Mouse (Mus musculus) liver, postnatal 0 days (tissue): Measurements from ENCODE around the gene Nxpe2. TPM values are rescaled to one million over a fixed set of nuclear protein-coding genes. Genes with fewer than 3 reads are reported as not detected.
A peak's percentile ranks its signal among the peaks of the same experiment; 100 is the strongest.

Experiments
- ATAC-seq: fragments of 200-750 bp; cut with Nextera tagmentation; 2 replicates; pipeline ENCODE4 v1.8.0; 2017; ENCODE audit warnings: mild to moderate bottlenecking, moderate library complexity
- DNase-seq: peaks from one replicate; pipeline ENCODE4 v3.0.0-alpha.2; 2016
- H3K27ac ChIP-seq: fragments of 300-500 bp; sonication (generic); 2 replicates; pipeline ENCODE4 v1.5.1; 2014; ENCODE audit warnings: antibody characterized with exemption, moderate library complexity, mild to moderate bottlenecking, low read depth
- H3K27me3 ChIP-seq: fragments of 300-500 bp; sonication (generic); 2 replicates; pipeline ENCODE4 v1.6.1; 2014; ENCODE audit warnings: low read length, control low read depth, mixed read lengths; ENCODE audit not compliant: insufficient read depth
- H3K36me3 ChIP-seq: fragments of 300-500 bp; sonication (generic); replicated peaks from 2 replicates; pipeline ENCODE4 v1.6.1; 2014; ENCODE audit warnings: mild to moderate bottlenecking, control low read depth, low read length, moderate library complexity, mixed read lengths; ENCODE audit not compliant: insufficient read depth
- H3K4me1 ChIP-seq: fragments of 300-500 bp; sonication (generic); 2 replicates; pipeline ENCODE4 v1.6.1; 2014; ENCODE audit warnings: antibody characterized with exemption, mild to moderate bottlenecking, control low read depth; ENCODE audit not compliant: insufficient read depth
- H3K4me2 ChIP-seq: fragments of 300-500 bp; sonication (generic); 2 replicates; pipeline ENCODE4 v1.6.1; 2014; ENCODE audit warnings: low read depth, mild to moderate bottlenecking, low read length, moderate library complexity, mixed read lengths
- H3K4me3 ChIP-seq: fragments of 300-500 bp; sonication (generic); 2 replicates; pipeline ENCODE4 v1.5.1; 2014; ENCODE audit warnings: low read depth, low read length
- H3K9ac ChIP-seq: fragments of 300-500 bp; sonication (generic); replicated peaks from 2 replicates; pipeline ENCODE4 v1.6.1; 2014; ENCODE audit warnings: mild to moderate bottlenecking, moderate library complexity
- H3K9me3 ChIP-seq: fragments of 300-500 bp; sonication (generic); 2 replicates; pipeline ENCODE4 v1.6.1; 2016; ENCODE audit warnings: mild to moderate bottlenecking, control low read depth, low read length, mixed read lengths
- CTCF ChIP-seq: sonication (generic); IDR thresholded peaks from 2 replicates; pipeline ENCODE4 v1.5.1; 2016; ENCODE audit warnings: antibody characterized with exemption, low read depth
- EP300 ChIP-seq: IDR thresholded peaks from 2 replicates; pipeline ENCODE4 v1.6.1; 2016; ENCODE audit warnings: antibody characterized with exemption, low read depth, mild to moderate bottlenecking
- WGBS: fragments of 180-500 bp; shearing (Covaris S2); extraction: QIAGEN DNeasy Blood & Tissue Kit; methylation state at CpG from one replicate; pipeline ENCODE4 v1.1.7; 2014; ENCODE audit not compliant: insufficient replicate concordance; 5-methylcytosine and 5-hydroxymethylcytosine counted together
- polyA plus RNA-seq: library from polyadenylated mRNA; unstranded; fragments of >200 nt; fragmentation: Nextera tagmentation; extraction: Ambion mirVana; gene quantifications from 2 replicates; pipeline ENCODE4 v1.2.1, GENCODE M21; 2015

Gene Nxpe2
- polyA plus RNA-seq, 1 experiment from 2014 or later = 73.0 TPM

DNA sequence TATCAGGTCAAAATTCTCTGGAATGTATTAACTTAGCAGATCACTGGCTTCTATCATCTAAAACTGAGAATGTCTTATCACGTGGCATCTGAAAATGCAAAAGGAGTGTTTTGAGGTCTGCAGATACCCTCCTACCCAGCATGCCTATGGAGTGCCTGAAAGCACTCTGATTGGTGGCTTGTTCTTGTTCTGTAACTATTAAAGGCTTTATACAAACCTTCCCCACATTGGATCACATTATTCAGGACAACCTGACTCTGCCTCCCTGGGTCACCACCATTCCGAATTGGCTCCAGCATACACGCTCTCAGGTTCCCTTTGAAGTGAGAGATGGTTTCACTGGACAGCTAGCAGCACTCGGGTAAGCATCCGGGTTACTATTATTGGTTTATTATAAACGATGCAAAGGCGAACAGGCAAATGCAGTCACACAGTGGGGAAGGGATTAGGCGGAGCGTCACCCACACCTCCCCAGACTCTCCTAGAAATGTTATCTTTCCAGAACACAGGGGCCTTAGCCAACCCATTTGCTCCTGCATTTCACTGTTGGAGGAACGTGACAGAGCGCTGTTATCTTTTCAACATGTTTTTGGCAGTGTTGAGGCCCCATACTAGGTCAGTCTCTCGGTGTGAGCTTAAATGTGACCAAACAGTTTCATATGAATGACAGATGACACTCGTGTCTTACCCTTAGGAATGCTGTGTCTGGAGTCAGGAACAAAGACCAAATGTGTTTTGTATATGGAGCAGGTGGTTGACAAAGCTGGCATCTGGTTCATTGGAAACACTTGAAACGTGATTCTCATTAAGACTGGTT is 8.8 kb upstream of the Nxpe2 start:
- H3K9me3 ChIP-seq = no peaks in the 10 kb centered on the region
- peaks cover 16% of the 10 kb centered on the region for H3K4me1 ChIP-seq
- peak; percentile 63 for DNase-seq
- H3K4me3 ChIP-seq = peak overlapping the region; percentile 23
- TF ChIP-seq EP300 = peak; percentile 98
- no peak for TF ChIP-seq CTCF
- peak overlapping the region; percentile 55 for H3K9ac ChIP-seq
- no peaks in the 10 kb centered on the region for H3K27me3 ChIP-seq
- ATAC-seq = peak; percentile 98
- peak overlapping the region; percentile 96 for H3K27ac ChIP-seq
- H3K36me3 ChIP-seq = no peaks in the 10 kb centered on the region
- H3K4me2 ChIP-seq = peak overlapping the region; percentile 61
- WGBS = 53% methylated on average over 14 of the region's 14 CpGs

DNA sequence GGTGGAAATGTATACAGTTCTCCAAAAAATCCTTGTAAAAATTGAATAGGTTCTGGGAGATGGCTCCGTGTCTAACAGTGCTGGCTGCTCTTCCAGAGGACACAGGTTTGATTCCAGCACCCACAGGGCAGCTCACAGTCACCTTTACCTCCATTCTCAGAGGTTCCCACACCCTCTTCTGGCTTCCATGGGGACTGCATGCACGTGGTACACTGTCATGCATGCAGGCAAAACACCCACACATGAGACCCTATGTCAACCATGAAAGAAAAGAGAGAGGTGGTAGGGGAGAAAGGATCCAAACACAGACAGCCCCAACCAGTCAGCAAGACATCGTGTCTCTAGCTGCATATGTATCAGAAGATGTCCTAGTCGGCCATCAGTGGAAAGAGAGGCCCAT is 7.6 kb upstream of the Nxpe2 start:
- H3K36me3 ChIP-seq = no peaks in the 10 kb centered on the region
- no peak overlapping the region for H3K4me3 ChIP-seq
- H3K4me2 ChIP-seq = no peak overlapping the region
- DNase-seq (peak; percentile 41), ATAC-seq (no peak)
- peaks cover 16% of the 10 kb centered on the region for H3K4me1 ChIP-seq
- TF ChIP-seq CTCF (peak; percentile 61), EP300 (no peak)
- H3K9ac ChIP-seq = no peak overlapping the region
- H3K9me3 ChIP-seq = no peaks in the 10 kb centered on the region
- H3K27me3 ChIP-seq = no peaks in the 10 kb centered on the region
- peak overlapping the region; percentile 96 for H3K27ac ChIP-seq
- 75% methylated on average over 4 of the region's 4 CpGs for WGBS

- Histone ChIP-seq H3K27me3 (no peaks in the 10 kb centered on the region), H3K9ac (no peak overlapping the region), H3K36me3 (no peaks in the 10 kb centered on the region), H3K9me3 (no peaks in the 10 kb centered on the region), H3K4me1 (peaks cover 23% of the 10 kb centered on the region), H3K4me2 (no peak overlapping the region), H3K27ac (peak overlapping the region; percentile 29; the same call in 1 of the 2 replicates), H3K4me3 (no peak overlapping the region)
- no peak for DNase-seq
- 41% methylated on average over 3 of the region's 3 CpGs for WGBS
- TF ChIP-seq EP300 (peak; percentile 64; the same call in 1 of the 2 replicates), CTCF (no peak)
- no peak for ATAC-seq
Measured at GRCm38 (mm10) chr9:48357097-48357496, 3.8 kb upstream of the Nxpe2 start.

DNA sequence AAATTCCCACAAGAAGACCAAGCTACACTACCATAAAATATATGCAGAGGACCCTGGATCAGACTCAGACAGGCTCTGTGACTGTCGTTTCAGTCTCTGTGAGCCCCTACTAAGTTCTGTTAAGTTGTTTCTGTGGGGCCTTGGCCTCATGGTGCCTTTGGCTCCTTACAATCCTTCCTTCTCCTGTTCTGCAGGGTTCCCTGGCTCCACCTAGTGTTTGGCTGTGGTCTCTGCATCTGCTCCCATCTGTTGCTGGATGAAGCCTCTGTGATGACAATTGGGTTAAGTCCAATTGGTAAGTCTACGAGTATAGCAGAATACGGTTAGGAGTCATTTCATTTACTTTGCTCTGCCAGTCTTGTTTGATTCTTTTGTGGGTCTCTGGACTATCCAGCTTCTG is 1.5 kb upstream of the Nxpe2 start:
- Histone ChIP-seq H3K27me3 (no peaks in the 10 kb centered on the region), H3K4me3 (no peak overlapping the region), H3K4me1 (peaks cover 20% of the 10 kb centered on the region), H3K27ac (0 out of 2 replicates have a peak overlapping the region, but pooled peaks have one; percentile 30), H3K9ac (no peak overlapping the region), H3K4me2 (no peak overlapping the region), H3K9me3 (no peaks in the 10 kb centered on the region), H3K36me3 (no peaks in the 10 kb centered on the region)
- WGBS = 39% methylated on average over 3 of the region's 3 CpGs
- peak; percentile 71 for ATAC-seq
- peak; percentile 85 for DNase-seq
- TF ChIP-seq CTCF (peak; percentile 99), EP300 (no peak)

GRCm38 (mm10) chr9:48354122-48354521 is 868 bp upstream of the Nxpe2 start:
- Histone ChIP-seq H3K4me1 (peaks cover 20% of the 10 kb centered on the region), H3K4me3 (no peak overlapping the region), H3K9ac (no peak overlapping the region), H3K27ac (peak overlapping the region; percentile 45; the same call in 1 of the 2 replicates), H3K9me3 (no peaks in the 10 kb centered on the region), H3K4me2 (no peak overlapping the region), H3K27me3 (no peaks in the 10 kb centered on the region), H3K36me3 (no peaks in the 10 kb centered on the region)
- ATAC-seq = no peak
- DNase-seq = no peak
- 76% methylated on average over 4 of the region's 4 CpGs for whole genome bisulfite sequencing
- no peak for TF ChIP-seq CTCF
- no peak for TF ChIP-seq EP300

DNA sequence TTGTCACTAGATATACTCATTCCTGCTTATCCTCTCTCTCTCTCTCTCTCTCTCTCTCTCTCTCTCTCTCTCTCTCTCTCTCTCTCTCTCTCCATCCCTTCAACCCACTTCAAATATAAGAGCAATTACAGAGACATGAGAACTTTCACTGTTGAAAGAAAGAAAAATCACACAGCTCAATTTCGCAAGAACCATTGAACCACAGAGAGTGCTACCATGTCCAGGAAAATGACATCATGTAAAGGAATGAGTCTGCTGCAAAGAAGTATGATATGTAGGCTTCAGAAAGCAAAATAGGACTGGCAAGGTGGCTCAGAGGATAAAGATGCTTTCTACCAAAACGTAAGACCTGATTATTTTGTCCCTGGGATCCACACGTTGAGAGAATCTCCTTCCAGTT is 7.4 kb downstream of the Nxpe2 start:
- no peak overlapping the region for H3K9ac ChIP-seq
- H3K4me3 ChIP-seq = no peak overlapping the region
- DNase-seq (no peak), ATAC-seq (no peak)
- no peak overlapping the region for H3K4me2 ChIP-seq
- no peak for TF ChIP-seq CTCF
- H3K9me3 ChIP-seq = no peaks in the 10 kb centered on the region
- 73% methylated on average over 3 of the region's 3 CpGs for WGBS
- peaks cover 11% of the 10 kb centered on the region; the same call in 1 of the 2 replicates for H3K4me1 ChIP-seq
- no peaks in the 10 kb centered on the region for H3K36me3 ChIP-seq
- no peak overlapping the region for H3K27ac ChIP-seq
- no peaks in the 10 kb centered on the region for H3K27me3 ChIP-seq
